Mouse (Mus musculus): ENCODE results near the gene Cbln1.

The Cbln1 gene

GRCm38 (mm10) chr8:87468958-87469815 lies 3.2 kb downstream of the Cbln1 start:
- DNase-seq: no peak

- no peak for DNase-seq
These were observed 3.9 kb downstream of the Cbln1 start for GRCm38 (mm10) chr8:87468416-87468957.

- no peak for DNase-seq
These were observed 4.5 kb downstream of the Cbln1 start for GRCm38 (mm10) chr8:87467906-87468305.

- DNase-seq: no peak
These were observed 5.3 kb downstream of the Cbln1 start for GRCm38 (mm10) chr8:87466936-87467602.

GRCm38 (mm10) chr8:87466335-87466734 lies 6.1 kb downstream of the Cbln1 start:
- no peak for DNase-seq

- DNase-seq: no peak
These were observed 8.0 kb downstream of the Cbln1 start for GRCm38 (mm10) chr8:87464446-87464845.

GRCm38 (mm10) chr8:87461801-87462200 lies 10.6 kb downstream of the Cbln1 start:
- no peak for DNase-seq

- DNase-seq: no peak
These were observed 15.5 kb downstream of the Cbln1 start for GRCm38 (mm10) chr8:87456949-87457348.

- no peak for DNase-seq
These were observed 19.6 kb downstream of the Cbln1 start for GRCm38 (mm10) chr8:87452815-87453214.

- DNase-seq: no peak
These were observed 20.7 kb downstream of the Cbln1 start for GRCm38 (mm10) chr8:87451737-87452136.

GRCm38 (mm10) chr8:87434592-87434991 lies 37.8 kb downstream of the Cbln1 start:
- no peak for DNase-seq

GRCm38 (mm10) chr8:87427188-87427587 lies 45.2 kb downstream of the Cbln1 start:
- no peak for DNase-seq

- no peak for DNase-seq
These were observed 47.7 kb downstream of the Cbln1 start for GRCm38 (mm10) chr8:87424706-87425105.

GRCm38 (mm10) chr8:87421697-87422096 lies 50.7 kb downstream of the Cbln1 start:
- DNase-seq: no peak

Measured in lung, postnatal 4 days (tissue).